Mouse (Mus musculus): ENCODE data around the gene Cdk13. TPM values are rescaled to one million over a fixed set of nuclear protein-coding genes. Genes with fewer than 3 reads are reported as not detected.

The Cdk13 gene
- polyA plus RNA-seq, 1 experiment from 2014 or later: 20.9 TPM

- WGBS: 86% methylated on average over 1 of the region's 1 CpGs
Observed at GRCm38 (mm10) chr13:17717357-17717756, 87.5 kb downstream of the Cdk13 start.

GRCm38 (mm10) chr13:17708784-17709311 is 96.0 kb downstream of the Cdk13 start:
- no peak for ATAC-seq (replicated peaks; ENCODE audit: low FRiP score, low TSS enrichment, low read depth)
- no peaks in the 10 kb centered on the region for H3K4me1 ChIP-seq (replicated peaks; ENCODE audit: control insufficient read depth, insufficient read depth, low read length)
- H3K27ac ChIP-seq (ENCODE audit: low read depth): no peak overlapping the region
- no peak overlapping the region for H3K9ac ChIP-seq (ENCODE audit: low read length)
- H3K4me2 ChIP-seq (ENCODE audit: low read length): no peak overlapping the region
- no peak overlapping the region for H3K4me3 ChIP-seq (ENCODE audit: low read depth, low read length)
- H3K36me3 ChIP-seq (ENCODE audit: control insufficient read depth, insufficient read depth, low read length): no peaks in the 10 kb centered on the region; the same call in 1 of the 2 replicates
- no peak for DNase-seq (ENCODE audit: low spot score)
- H3K9me3 ChIP-seq (ENCODE audit: control insufficient read depth, low read length): no peaks in the 10 kb centered on the region
- no peaks in the 10 kb centered on the region for H3K27me3 ChIP-seq (replicated peaks; ENCODE audit: control insufficient read depth, insufficient read depth, low read length)
- 85% methylated on average over 5 of the region's 5 CpGs for WGBS

More at GRCm38 (mm10) chr13:17717357-17717756, 87.5 kb downstream of the Cdk13 start:
- no peaks in the 10 kb centered on the region for H3K27me3 ChIP-seq (replicated peaks; ENCODE audit: control insufficient read depth, insufficient read depth, low read length)
- no peaks in the 10 kb centered on the region for H3K4me1 ChIP-seq (replicated peaks; ENCODE audit: control insufficient read depth, insufficient read depth, low read length)
- no peak overlapping the region for H3K4me3 ChIP-seq (ENCODE audit: low read depth, low read length)
- H3K4me2 ChIP-seq (ENCODE audit: low read length): no peak overlapping the region
- H3K9ac ChIP-seq (ENCODE audit: low read length): no peak overlapping the region
- no peak overlapping the region for H3K27ac ChIP-seq (ENCODE audit: low read depth)
- no peak for ATAC-seq (replicated peaks; ENCODE audit: low FRiP score, low TSS enrichment, low read depth)
- H3K36me3 ChIP-seq (ENCODE audit: control insufficient read depth, insufficient read depth, low read length): peaks cover 49% of the 10 kb centered on the region
- DNase-seq (ENCODE audit: low spot score): no peak
- H3K9me3 ChIP-seq (ENCODE audit: control insufficient read depth, low read length): no peaks in the 10 kb centered on the region

DNA sequence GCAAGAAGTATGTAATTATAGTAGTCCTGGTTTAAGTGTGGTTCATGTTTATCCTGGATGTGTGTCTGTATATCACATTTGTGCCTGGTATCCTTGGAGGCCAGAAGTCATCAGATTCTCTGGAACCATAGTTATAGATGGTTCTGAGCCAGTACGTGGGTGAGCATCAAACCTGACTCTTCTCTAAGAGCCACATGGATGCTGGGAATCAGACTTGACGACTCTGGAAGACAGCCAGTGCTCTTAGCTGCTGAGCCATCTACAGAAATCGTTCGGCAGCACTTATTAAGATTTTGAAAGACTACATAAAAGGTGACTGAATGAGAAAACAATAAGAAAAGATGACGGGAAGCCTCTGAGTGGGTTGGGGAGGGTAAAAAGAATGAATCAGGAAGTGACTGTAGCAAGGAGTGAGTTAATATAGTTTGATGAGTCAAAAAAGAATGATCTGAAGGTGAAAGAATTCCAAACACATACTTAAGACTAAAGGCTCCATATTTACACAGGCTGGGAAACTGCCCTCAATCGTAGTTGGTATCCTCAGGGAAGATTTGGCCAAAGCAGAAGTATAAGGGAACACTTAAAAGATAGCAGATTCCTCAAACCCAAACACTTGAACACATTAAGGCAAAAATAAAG is 99.6 kb downstream of the Cdk13 start:
- Histone ChIP-seq H3K4me3 (ENCODE audit: low read depth, low read length) (no peak overlapping the region), H3K9ac (ENCODE audit: low read length) (no peak overlapping the region), H3K4me2 (ENCODE audit: low read length) (no peak overlapping the region), H3K27me3 (replicated peaks; ENCODE audit: control insufficient read depth, insufficient read depth, low read length) (no peaks in the 10 kb centered on the region), H3K9me3 (ENCODE audit: control insufficient read depth, low read length) (no peaks in the 10 kb centered on the region), H3K4me1 (replicated peaks; ENCODE audit: control insufficient read depth, insufficient read depth, low read length) (no peaks in the 10 kb centered on the region), H3K27ac (ENCODE audit: low read depth) (no peak overlapping the region), H3K36me3 (ENCODE audit: control insufficient read depth, insufficient read depth, low read length) (no peaks in the 10 kb centered on the region)
- WGBS: 79% methylated on average over 6 of the region's 6 CpGs
- ATAC-seq (replicated peaks; ENCODE audit: low FRiP score, low TSS enrichment, low read depth) (no peak), DNase-seq (ENCODE audit: low spot score) (no peak)

GRCm38 (mm10) chr13:17702311-17702710 is 102.6 kb downstream of the Cdk13 start:
- H3K4me2 ChIP-seq (ENCODE audit: low read length): no peak overlapping the region
- no peak overlapping the region for H3K4me3 ChIP-seq (ENCODE audit: low read depth, low read length)
- ATAC-seq (replicated peaks; ENCODE audit: low FRiP score, low TSS enrichment, low read depth) (no peak), DNase-seq (ENCODE audit: low spot score) (no peak)
- no peaks in the 10 kb centered on the region for H3K27me3 ChIP-seq (replicated peaks; ENCODE audit: control insufficient read depth, insufficient read depth, low read length)
- H3K9ac ChIP-seq (ENCODE audit: low read length): no peak overlapping the region
- no peaks in the 10 kb centered on the region for H3K4me1 ChIP-seq (replicated peaks; ENCODE audit: control insufficient read depth, insufficient read depth, low read length)
- H3K27ac ChIP-seq (ENCODE audit: low read depth): no peak overlapping the region
- no peaks in the 10 kb centered on the region for H3K36me3 ChIP-seq (ENCODE audit: control insufficient read depth, insufficient read depth, low read length)
- no peaks in the 10 kb centered on the region for H3K9me3 ChIP-seq (ENCODE audit: control insufficient read depth, low read length)

DNA sequence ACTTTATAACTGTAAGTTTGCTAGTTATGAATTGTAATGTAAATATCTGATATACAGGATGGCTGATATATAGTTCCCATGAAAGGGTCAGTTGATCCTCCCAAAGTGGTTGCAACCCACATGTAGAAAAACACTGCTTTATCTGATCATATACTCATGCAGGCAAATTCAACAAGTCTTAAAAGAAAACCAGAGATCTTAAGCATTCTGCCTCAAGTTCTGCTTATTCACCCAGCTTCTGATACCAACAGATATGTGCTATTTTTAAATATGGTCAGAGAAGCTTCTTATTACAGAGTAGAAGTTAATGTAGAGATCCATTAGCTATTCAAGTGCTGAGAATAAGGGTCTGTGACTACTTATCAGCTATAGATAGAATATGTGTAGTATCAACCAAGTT is 103.6 kb downstream of the Cdk13 start:
- no peaks in the 10 kb centered on the region for H3K36me3 ChIP-seq (ENCODE audit: control insufficient read depth, insufficient read depth, low read length)
- no peak overlapping the region for H3K9ac ChIP-seq (ENCODE audit: low read length)
- H3K4me3 ChIP-seq (ENCODE audit: low read depth, low read length): no peak overlapping the region
- ATAC-seq (replicated peaks; ENCODE audit: low FRiP score, low TSS enrichment, low read depth) (no peak), DNase-seq (ENCODE audit: low spot score) (no peak)
- H3K4me1 ChIP-seq (replicated peaks; ENCODE audit: control insufficient read depth, insufficient read depth, low read length): no peaks in the 10 kb centered on the region; the same call in 1 of the 2 replicates
- H3K4me2 ChIP-seq (ENCODE audit: low read length): no peak overlapping the region
- no peaks in the 10 kb centered on the region for H3K9me3 ChIP-seq (ENCODE audit: control insufficient read depth, low read length)
- H3K27ac ChIP-seq (ENCODE audit: low read depth): no peak overlapping the region
- no peaks in the 10 kb centered on the region for H3K27me3 ChIP-seq (replicated peaks; ENCODE audit: control insufficient read depth, insufficient read depth, low read length)

GRCm38 (mm10) chr13:17700090-17700715 is 104.7 kb downstream of the Cdk13 start:
- Histone ChIP-seq H3K4me3 (ENCODE audit: low read depth, low read length) (no peak overlapping the region), H3K9ac (ENCODE audit: low read length) (no peak overlapping the region), H3K36me3 (ENCODE audit: control insufficient read depth, insufficient read depth, low read length) (no peaks in the 10 kb centered on the region), H3K27ac (ENCODE audit: low read depth) (no peak overlapping the region), H3K9me3 (ENCODE audit: control insufficient read depth, low read length) (no peaks in the 10 kb centered on the region), H3K4me1 (replicated peaks; ENCODE audit: control insufficient read depth, insufficient read depth, low read length) (no peaks in the 10 kb centered on the region; the same call in 1 of the 2 replicates), H3K4me2 (ENCODE audit: low read length) (no peak overlapping the region), H3K27me3 (replicated peaks; ENCODE audit: control insufficient read depth, insufficient read depth, low read length) (no peaks in the 10 kb centered on the region)
- WGBS: 88% methylated on average over 3 of the region's 3 CpGs
- ATAC-seq (replicated peaks; ENCODE audit: low FRiP score, low TSS enrichment, low read depth): no peak
- DNase-seq (ENCODE audit: low spot score): no peak

DNA sequence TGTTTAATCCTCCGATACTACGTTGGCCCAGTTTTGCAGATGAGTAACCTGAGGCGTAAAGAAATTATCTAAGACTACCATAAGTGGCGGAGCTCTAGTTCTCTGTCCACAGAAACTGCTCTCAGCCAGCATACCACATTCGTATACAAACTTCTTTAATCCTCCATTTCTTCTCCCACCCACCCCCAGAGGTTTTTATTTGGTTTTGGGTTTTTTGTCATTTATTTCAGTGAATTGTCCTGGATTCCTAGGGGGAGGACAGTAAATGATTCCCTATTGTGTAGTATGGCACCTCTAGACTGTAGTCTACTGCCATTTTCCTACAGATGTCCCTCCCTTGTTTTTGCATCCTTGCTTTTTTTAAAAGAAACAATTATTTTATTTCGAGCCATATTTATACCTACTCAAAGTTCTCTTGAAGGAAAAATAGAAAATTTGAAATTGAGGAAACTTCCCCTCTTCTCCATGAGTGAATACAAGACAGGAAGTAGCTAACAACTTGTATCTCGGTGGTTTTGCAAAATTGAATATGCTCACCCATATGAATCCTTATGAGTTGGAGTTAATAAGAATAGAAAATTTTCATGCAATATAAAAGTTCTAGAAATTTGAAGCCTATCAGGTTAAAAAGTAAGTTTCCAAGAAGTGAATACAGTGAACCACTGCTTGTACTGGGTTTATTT is 108.9 kb downstream of the Cdk13 start:
- 12% methylated on average over 7 of the region's 7 CpGs for WGBS
- Histone ChIP-seq H3K4me2 (ENCODE audit: low read length) (peak overlapping the region; percentile 75), H3K36me3 (ENCODE audit: control insufficient read depth, insufficient read depth, low read length) (no peaks in the 10 kb centered on the region), H3K9me3 (ENCODE audit: control insufficient read depth, low read length) (no peaks in the 10 kb centered on the region), H3K27me3 (replicated peaks; ENCODE audit: control insufficient read depth, insufficient read depth, low read length) (no peaks in the 10 kb centered on the region), H3K4me3 (ENCODE audit: low read depth, low read length) (peak overlapping the region; percentile 76), H3K9ac (ENCODE audit: low read length) (peak overlapping the region; percentile 89), H3K27ac (ENCODE audit: low read depth) (peak overlapping the region; percentile 95), H3K4me1 (replicated peaks; ENCODE audit: control insufficient read depth, insufficient read depth, low read length) (peaks cover 10% of the 10 kb centered on the region)
- DNase-seq (ENCODE audit: low spot score) (no peak), ATAC-seq (replicated peaks; ENCODE audit: low FRiP score, low TSS enrichment, low read depth) (no peak)

DNA sequence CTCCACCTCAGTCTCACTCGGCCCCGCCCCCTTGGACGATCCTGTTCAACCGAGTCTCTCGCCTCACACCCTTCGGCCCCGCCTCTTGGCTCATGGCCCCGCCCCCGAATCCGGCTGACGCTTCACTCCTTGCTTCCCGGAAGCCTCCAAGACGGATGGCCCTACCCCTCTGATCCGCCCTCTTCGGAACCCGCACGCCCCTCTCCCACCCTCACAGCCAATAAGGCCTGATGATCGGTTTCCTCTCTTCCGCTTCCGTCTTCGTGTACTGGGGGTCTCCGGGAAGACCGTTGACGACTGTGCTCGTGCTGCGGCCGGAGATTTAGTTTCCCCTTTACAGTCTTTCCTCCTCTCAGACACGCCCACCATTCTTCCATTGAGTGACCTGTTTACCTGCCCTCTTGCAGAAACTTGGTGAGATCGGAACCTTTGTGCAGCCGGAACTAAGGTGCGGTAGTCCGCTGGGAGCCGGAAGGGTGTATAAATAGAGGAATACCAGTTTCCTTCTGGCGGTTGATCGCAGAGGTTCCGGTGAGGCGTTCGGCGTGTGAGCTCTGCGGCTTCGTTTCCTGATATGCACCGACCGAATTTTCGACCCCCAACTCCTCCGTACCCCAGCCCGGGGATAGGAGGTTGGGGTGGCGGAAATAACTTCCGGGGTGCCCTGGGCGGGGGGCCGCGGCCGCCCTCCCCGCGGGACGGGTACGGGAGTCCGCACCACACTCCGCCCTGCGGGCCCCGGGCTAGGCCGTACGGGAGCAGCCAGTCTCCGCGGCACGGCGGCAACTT is 109.8 kb downstream of the Cdk13 start, which contains the start of the genes Mplkip and Sugct:
Gene Mplkip, plus strand, starts transcription at position 282 of the 789 bp plus-strand sequence.
Gene Sugct, minus strand, starts transcription at position 643 of the 789 bp plus-strand sequence.
- H3K4me2 ChIP-seq (ENCODE audit: low read length): peak within 1 kb of the TSS; percentile 75
- peak within 1 kb of the TSS; percentile 76 for H3K4me3 ChIP-seq (ENCODE audit: low read depth, low read length)
- WGBS: 1% methylated on average over 63 of the region's 66 CpGs
- H3K9ac ChIP-seq (ENCODE audit: low read length): peak within 1 kb of the TSS; percentile 89
- H3K27me3 ChIP-seq (replicated peaks; ENCODE audit: control insufficient read depth, insufficient read depth, low read length): no peaks in the 10 kb centered on the region
- peak within 1 kb of the TSS; percentile 95 for H3K27ac ChIP-seq (ENCODE audit: low read depth)
- no peaks in the 10 kb centered on the region for H3K36me3 ChIP-seq (ENCODE audit: control insufficient read depth, insufficient read depth, low read length)
- H3K9me3 ChIP-seq (ENCODE audit: control insufficient read depth, low read length): no peaks in the 10 kb centered on the region
- DNase-seq (ENCODE audit: low spot score): peak; percentile 100
- H3K4me1 ChIP-seq (replicated peaks; ENCODE audit: control insufficient read depth, insufficient read depth, low read length): peaks cover 10% of the 10 kb centered on the region
- ATAC-seq (replicated peaks; ENCODE audit: low FRiP score, low TSS enrichment, low read depth): peak; percentile 99
